Mouse (Mus musculus): ENCODE measurements around the gene Hoxd4. TPM values are rescaled to one million over a fixed set of nuclear protein-coding genes. Genes with fewer than 3 reads are reported as not detected.
A peak's percentile ranks its signal among the peaks of the same experiment; 100 is the strongest.

Gene Hoxd4
- not detected for polyA plus RNA-seq (2017; shearing (Covaris generic))

DNA sequence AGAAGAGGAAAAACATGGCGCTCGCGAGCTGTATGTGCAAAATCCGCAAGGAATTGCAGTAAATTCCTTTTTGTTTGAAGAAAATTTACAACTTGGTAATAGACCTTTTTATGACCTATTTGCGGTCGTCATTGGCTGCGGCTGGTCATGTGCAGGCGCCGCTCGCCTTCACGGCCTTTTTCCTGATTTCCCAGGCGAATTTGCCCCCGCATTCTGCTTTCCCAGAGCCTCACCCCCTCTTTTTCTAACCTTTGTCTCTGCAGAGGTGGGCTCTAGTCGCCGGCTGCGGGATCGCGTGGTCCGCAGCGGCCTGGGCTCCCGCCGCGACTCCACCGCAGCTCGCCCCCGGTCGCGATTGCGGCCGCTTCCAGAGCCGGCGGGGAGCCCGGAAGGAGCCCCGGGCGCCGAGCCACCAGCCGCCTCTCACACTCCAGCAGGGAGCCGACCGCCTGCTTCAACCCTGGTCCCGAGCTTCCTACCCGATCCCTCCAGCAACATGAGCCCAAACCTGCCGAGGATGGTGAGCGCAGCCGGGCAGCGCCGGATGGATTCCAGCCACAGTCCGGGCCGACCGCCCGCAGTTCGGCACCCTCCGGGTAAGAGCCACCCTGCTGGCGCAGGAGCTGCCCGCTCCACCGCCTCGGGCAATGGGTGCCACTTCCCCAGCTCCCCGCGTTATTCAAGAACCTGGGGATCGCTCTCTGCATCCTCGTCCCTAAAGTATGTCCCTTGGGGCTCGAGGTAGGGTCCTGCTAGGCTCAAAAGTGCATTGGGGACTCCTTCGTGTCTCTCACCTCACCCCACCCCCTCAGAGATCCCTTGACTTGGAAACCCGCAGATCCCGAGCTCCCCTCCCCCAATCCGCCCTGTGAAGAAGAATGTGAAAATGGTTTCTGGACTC lies at the start of gene Hoxd4, which contains the start of gene Hoxd3:
Hoxd4 (plus strand) TSS at position 209 of the 901 bp plus-strand sequence.
Hoxd3 (plus strand) TSS at position 207 of the 901 bp plus-strand sequence.
- no peak for ATAC-seq

DNA sequence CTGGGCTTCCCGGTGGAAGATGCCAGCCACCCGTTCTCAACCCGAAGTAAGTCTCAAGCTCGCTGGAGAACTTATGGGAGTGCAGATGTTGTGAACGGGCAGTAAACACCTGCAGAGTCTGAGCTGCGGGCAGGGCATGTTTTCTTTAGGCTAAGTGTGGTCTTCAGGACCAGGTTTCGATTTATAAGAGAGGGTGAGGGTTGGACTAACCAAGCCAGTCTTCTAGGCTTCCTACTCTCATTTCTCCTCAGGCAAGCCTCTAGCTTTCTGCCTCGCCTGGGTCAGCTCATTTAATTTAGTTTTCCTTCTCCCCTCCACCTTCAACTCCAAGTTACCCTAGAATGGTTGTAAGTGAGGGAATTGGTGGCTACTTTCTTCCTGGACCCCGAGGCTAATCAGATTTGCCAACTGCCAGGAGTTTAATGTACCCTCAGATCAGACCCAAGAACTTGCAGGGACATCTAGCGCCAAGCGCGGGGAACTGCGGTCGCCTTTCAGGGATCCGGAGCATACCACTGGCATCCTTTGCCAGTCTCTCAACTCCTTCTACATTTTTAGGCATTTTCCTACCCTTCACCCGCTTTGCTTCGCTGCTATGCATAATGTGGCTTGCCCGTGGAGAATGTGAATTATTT lies 48.3 kb upstream of the Hoxd4 start:
- peak; percentile 55 for ATAC-seq

DNA sequence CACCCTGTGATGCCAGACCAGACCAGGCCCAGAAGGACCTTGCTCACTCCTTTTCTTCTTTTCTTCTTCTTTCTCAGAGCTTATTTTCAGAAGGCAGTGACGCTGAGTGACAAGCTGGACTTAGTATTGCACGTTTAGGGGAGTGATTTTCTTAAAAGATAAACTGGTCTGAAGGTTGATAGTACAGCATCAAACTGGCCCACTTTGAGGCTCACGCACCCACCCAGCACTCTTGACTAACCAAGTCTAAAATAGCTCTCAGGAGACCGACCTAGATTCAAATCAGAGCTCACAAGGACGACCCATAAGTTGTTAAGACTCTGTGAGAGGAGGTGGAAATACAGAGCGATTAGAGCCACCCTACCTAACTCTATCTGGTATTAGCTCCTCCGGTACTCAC lies 45.3 kb upstream of the Hoxd4 start:
- no peak for ATAC-seq

DNA sequence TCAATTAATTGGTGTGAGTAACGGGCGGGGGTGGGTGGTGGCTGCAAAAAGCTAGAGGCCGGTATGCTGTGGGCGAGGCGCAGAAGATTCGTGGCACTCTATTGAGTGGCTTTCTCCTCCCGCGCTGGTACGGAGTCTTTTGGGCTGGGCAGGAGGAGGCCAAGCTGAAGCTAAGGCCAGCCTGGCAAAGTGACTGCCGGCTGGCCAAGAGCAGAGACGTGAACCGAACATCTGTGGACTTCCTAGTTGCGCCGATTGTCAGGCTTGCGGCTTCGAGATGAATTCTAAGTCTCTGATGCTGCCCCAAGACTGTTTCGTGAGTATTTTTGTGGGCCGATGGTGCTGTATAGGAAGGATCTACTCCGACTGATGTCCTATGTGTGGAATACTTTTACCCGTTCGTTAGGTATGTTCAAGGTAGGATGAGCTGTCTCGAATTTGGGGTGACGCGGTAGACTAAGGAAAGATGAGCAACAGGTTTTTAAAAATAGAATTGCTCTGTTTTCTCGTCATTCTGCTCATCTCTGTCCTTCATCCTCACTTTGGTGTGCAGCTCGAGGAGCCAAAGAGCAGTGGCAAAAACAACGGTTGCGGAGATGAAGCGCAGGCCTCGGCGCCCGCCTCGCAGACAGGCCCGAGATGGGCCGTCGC lies 44.4 kb upstream of the Hoxd4 start:
- no peak for ATAC-seq

DNA sequence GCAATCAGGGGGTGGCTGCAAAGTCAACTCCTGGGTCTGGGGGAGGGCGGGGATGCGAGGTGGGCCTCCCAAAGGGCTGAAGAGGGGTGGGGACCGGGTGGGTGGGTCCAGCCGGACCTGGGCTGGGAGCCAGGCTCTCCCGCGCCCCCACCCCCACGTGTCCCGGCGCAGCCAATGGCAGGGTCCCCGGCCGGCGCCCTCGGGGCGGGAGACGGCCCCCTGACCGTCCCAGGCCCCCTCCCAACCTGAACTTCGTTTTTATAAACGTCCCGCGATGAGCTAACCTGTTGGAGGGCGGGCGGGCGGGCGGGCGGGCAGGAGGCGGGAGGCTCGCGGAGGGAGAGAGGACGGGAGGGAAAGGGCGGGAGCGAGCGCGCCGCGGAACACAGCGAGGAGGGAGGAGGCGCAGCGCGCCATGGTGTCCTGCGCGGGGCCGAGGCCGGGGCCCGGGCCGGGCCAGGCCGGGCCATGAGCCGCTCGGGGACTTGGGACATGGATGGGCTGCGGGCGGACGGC lies 43.8 kb upstream of the Hoxd4 start, which contains the start of gene Hoxd13:
Hoxd13 (plus strand) TSS at position 469 of the 516 bp plus-strand sequence.
- no peak for ATAC-seq

DNA sequence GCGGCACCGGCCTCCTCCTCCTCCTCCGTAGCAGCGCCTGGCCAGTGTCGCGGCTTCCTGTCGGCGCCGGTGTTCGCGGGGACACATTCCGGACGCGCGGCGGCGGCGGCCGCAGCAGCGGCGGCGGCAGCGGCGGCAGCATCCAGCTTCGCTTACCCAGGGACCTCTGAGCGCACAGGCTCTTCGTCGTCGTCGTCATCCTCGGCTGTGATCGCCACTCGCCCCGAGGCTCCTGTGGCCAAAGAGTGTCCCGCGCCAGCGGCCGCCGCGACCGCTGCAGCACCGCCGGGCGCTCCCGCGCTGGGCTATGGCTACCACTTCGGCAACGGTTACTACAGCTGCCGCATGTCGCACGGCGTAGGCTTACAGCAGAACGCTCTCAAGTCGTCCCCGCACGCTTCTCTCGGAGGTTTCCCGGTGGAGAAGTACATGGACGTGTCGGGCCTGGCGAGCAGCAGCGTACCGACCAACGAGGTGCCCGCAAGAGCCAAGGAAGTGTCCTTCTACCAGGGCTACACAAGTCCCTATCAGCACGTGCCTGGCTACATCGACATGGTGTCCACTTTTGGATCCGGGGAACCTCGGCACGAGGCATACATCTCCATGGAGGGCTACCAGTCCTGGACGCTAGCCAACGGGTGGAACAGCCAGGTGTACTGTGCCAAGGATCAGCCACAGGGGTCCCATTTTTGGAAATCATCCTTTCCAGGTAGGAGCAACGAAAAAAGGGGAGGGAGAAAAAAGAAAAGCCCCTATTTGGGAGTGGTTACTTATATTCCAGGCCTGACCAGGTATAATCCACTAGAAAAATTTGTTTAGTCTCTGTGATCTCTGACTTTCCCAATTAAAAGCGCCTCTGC lies 43.1 kb upstream of the Hoxd4 start:
- no peak for ATAC-seq

DNA sequence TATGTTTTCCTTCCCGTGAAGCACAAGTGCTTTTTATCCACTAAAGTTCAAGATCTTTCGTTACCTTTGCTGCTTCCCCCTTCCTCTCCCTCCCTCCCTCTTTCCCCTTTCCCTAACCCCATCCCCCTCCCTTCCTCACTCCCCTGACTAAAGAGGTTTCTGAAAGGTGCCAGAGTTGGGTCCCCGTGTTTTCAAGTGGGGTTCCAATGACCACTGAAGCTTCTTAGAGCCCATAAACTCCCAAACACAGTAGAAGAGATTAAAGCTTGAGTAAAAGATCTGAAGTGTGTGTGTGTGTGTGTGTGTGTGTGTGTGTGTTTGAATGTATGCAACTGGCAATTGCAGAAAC lies 42.5 kb upstream of the Hoxd4 start:
- no peak for ATAC-seq

DNA sequence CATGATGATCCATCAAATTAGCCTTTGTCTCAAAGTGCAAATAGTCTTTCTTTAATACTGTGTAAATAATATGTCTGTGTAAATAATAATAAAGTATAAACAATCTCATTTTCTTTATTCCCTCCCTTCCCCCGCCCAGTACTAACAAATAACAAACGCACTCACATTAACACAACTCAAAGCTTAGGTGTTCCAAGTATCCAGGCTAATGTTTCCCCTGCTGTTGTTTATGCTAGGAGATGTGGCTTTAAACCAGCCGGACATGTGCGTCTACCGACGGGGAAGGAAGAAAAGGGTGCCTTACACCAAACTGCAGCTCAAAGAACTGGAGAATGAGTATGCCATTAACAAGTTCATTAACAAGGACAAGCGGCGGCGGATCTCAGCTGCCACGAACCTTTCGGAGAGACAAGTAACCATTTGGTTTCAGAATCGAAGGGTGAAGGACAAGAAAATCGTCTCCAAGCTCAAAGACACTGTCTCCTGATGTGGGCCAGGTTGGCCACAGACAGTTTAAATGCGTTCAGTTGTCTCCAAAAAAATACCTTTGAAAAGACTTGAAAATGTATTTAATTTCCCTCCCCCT lies 42.0 kb upstream of the Hoxd4 start:
- ATAC-seq = no peak

DNA sequence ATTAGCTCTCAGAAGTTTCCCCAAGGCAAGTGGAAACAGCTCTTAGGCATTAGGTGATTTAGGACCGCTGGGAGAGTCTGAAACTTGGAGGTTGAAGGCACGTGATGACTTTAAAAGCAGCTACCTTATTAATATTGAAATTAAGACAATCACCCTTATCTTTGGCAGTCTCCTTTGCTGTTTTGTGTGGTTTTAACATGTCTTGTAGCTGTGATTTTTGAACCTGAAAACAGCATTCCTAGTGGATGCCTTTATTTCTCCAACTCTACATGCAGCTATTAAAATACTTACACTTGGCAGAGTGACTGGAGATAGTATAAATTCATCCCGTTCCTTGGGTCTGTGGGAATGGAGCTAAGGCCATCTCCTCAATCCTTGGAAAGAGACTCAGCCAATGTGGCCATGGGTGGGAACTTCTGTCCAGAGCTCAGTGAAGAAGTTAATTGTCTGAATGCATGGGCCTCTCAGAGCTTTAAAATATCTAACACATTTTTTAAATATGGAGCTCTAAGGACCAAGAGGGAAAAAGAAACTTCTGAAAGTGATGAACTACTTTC lies 41.0 kb upstream of the Hoxd4 start:
- no peak for ATAC-seq

DNA sequence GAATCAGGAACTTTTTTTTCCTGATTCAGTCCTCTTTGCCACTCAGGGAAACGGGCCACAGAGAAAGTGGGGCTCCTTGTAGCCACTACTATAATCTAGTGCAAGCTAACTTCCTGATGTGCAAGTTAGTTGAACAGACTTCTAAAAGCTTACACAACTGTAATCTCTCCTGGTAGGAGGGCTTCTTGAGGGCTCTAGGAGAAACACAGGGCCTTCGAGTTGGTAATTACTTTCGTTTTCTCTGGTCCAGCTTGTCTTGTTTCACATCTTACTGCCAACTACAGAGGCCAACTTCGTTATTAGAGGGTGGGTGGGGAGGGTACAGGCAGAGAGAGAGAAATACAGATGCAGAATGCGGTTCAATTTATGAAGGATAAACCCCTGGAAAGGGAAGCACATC lies 39.9 kb upstream of the Hoxd4 start:
- ATAC-seq = no peak

DNA sequence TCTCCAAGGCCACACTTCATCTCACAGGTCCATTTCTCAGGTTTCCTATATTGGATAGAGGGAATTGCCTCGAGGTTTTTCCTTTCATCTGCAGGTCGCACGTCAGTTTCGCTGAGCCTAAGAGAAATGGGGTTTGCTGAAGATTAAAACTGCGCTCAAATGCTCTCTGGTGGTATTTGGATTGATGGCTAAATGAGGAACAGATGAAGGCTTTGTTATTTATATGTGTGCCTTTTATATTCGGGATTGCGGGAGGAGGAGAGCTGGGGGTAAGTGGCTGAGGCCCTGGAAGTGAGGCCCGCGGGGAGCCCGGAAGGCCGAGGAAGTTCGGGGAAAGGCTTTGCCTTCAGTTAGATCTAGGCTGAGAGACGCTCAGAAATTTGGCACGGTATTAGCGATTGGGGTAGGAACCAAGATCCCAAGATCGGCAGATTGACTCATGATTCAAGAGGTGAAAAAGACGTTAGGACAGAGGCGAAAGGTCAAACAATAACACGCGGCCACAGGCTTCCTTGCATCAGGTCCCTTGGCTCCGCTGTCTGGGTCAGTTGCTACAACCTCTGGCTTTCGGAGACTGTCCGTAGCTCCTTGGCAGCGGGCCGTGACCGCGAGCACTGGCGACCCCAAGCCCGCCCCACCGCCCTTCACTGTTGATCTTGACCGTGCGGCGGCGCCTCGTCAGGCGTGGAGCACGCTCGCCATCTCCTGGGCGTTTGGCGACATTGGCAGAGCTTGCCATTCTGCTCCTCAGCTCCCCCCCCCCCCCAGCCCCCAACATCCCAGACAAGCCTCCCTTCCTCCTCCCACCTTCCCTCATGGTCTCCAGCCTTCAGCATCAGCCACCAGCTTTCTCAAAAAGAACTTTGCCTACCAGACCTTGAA lies 39.0 kb upstream of the Hoxd4 start:
- ATAC-seq = peak; percentile 72

DNA sequence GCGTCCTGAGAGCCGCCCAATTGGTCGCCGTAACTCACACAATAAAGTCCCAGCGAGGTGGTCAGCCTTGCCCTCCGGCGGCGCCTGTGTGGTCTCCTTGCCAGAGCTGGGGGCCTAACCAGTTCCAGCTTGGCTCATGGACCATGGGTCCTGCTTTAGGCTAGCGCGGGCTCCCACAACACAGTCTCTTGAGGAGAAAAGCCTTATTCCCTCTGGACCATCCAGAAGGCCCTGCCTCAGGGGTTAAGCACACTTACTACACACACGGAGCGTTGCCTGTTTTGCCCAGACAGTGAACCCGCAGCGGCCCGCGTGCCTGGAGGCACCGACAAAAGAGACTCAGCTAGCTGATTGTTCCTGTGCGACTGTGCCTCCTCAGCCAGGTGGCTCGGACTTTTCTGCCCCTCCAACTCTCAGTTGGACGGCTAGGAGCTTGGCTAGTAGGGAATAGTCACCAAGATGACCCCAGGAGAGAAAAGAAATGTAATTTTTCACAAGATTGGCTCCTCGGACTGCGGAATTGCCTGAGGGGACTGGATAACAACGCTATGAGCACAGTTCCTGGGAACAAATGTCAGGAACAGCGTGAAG lies 37.8 kb upstream of the Hoxd4 start:
- ATAC-seq = no peak

DNA sequence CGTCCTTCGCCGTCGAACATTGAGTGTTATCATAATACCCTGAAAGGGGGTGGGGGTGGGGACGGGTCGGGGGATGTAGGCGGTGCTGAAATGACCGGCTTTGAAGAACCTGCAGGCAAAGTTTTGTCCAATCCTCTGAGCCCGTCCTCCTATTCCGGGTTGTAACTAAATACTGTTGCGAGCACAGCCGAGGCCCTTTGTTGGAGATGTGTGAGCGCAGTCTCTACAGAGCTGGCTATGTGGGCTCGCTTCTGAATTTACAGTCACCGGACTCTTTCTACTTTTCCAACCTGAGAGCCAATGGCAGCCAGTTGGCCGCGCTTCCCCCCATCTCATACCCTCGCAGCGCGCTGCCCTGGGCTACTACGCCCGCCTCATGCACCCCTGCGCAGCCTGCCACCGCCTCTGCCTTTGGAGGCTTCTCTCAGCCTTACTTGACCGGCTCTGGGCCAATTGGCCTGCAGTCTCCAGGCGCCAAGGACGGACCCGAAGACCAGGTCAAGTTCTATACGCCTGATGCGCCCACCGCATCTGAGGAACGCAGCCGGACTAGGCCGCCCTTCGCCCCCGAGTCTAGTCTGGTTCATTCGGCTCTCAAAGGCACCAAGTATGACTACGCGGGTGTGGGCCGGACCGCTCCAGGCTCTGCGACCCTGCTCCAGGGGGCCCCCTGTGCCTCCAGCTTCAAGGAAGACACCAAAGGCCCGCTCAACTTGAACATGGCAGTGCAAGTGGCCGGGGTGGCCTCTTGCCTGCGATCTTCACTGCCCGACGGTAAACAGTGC lies 36.7 kb upstream of the Hoxd4 start, which contains the start of gene Hoxd12:
Hoxd12 (plus strand) TSS at position 133 of the 785 bp plus-strand sequence.
- ATAC-seq = no peak

DNA sequence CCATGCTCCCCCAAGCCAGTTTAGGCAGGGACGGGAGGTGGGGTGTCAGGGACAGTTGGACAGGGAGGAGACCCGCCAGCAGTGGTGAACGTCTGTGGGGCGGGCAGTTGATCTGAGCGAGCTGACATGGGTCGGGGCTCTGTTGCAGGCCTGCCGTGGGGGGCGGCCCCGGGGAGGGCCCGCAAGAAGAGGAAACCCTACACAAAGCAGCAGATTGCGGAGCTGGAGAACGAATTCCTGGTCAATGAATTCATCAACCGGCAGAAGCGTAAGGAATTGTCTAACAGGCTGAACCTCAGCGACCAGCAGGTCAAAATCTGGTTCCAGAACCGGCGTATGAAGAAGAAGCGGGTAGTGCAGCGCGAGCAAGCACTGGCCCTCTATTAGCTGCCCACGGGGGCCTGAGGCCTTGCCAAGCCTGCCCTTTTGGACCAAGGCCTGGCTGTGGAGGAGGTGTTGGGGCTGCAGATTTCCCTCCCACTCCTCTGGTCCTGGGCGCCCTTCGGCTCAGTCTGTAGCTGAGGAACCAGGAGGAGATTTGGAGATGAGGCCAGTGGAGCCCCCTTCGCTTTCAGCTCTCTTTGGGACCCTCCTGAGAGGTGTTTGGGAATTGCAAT lies 36.0 kb upstream of the Hoxd4 start:
- ATAC-seq = no peak

DNA sequence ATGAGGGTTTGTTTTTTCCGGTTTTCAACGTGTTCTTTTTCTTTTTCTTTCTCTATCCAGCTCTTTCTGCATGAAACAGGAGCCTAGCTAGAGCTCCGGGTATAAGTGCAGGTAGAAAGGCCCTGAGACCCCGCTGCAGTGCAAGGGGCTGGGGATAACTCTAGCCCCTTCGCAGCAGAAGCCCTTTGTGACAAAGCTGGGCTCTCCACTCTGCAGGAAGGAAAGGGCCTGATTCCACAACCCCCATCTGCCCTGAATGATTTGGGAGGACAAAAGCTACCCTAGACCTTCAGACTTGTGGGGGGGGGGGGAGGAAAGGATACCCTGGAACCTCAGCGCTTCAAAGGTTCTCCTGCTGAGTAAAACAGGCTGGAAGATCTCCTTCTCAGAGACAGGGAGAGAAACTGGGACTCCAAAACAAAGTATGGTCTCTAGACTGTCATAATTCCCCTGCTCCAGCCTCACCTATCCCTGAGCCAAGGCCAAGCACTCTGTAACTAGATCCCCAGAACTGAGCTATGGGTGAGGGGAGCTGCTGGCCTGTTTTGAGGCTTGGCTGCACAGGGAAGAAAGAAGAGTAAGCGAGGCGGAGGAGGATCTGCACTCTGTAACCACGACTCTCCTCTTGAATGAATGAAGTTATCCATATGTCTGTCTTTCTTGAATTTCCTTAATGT lies 35.2 kb upstream of the Hoxd4 start:
- no peak for ATAC-seq

DNA sequence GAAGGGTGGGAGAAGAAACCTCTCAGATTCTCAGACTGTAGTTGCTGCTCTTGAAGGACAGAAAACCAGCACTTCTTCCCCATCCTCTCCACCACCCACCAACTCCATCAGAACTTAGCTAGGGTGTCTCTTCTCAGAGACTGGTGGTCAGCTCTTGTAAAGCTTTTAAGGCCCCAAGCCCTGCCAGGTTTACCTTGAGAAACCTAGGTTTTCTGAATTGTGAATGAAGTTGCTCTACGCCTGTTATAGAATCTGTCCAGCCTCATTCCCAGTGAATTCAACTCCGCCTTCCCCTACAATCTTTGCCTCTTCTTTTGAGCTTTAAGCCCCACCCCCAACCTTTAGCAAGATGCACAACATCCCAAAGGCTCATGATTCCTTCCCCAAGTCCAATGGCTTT lies 34.6 kb upstream of the Hoxd4 start:
- ATAC-seq = no peak

DNA sequence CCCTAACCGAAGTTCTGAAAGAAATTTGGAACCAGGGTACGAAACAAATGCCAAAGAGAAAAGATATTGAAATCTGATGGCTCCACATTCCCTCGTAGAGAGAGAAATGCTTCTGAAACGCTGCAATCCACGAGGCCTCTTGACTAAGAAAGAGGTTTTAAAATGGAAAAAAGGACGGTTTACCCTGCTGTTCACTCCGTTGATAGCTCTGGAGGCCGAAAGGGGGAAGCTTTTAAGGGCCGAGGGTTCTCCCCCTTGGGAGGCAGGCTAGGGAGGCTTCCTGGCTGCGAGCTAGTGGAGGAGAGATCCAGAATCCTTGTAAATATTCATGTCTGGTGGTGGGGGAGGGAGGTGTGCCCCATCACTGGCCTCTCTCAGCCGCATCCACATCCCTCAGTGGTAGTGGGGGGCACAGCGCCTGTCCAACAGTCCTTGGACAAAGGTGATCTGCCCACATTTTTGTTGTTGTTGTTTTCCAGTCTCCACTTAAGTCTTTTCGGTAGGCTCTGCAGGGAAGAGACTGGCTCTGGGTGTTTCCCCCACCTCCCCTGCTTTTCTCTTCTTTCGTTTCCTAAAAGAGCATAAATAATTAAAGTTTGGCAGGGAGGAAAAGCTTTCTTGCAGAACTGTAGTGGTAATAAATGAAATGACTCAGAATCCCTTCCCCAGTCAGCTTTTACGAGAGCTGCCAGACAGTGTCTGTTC lies 32.7 kb upstream of the Hoxd4 start, which contains the start of gene Hoxd11:
Hoxd11 (plus strand) TSS at position 667 of the 705 bp plus-strand sequence.
- ATAC-seq = no peak
